Mouse (Mus musculus) heart, postnatal 0 days (tissue): ENCODE data around the gene Ccser1.

Source experiments
- CTCF ChIP-seq: IDR thresholded peaks from 2 replicates; pipeline ENCODE4 v1.5.1; 2016; ENCODE audit warnings: antibody characterized with exemption, control low read depth, low read depth
- EP300 ChIP-seq: IDR thresholded peaks from 2 replicates; pipeline ENCODE4 v1.6.1; 2016; ENCODE audit warnings: antibody characterized with exemption, low read depth

GRCm38 (mm10) chr6:61203344-61203743 is 23.2 kb downstream of the Ccser1 start:
- TF ChIP-seq CTCF (no peak), EP300 (no peak)
